Mouse (Mus musculus) G1E (cell line): ENCODE results near the gene Tshz2.

Experiments used
- CTCF ChIP-seq: IDR thresholded peaks from 2 replicates; pipeline ENCODE4 v1.5.1; 2012; ENCODE audit warnings: low read depth, low read length, inconsistent platforms, mixed read lengths
- TAL1 ChIP-seq: conservative IDR thresholded peaks from 2 replicates; pipeline ENCODE4 v1.6.1; 2012; ENCODE audit warnings: low read depth, low read length, inconsistent platforms, mixed read lengths

DNA sequence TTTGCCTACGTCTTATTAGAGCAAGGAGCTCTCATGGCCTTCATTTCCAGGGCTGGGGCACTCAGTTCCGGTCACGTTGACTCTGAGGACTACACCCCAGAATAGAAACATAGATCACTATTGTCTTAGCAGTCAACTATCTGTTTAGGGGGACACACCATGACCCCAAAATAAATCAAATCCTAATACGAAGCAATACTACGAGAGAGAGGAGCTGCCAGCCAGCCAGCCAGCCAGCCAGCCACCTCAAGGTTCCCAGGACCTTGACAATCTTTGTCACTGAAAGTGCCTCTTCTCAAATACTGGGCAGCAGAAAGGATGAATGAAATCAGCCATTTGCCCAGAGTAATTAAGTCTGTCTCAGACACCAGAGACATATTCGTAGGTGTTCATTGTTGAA, 393.1 kb downstream of the Tshz2 start:
- no peak for TF ChIP-seq CTCF
- TF ChIP-seq TAL1: no peak
